Mouse (Mus musculus): ENCODE measurements around the gene Slc6a2. TPM values are rescaled to one million over a fixed set of nuclear protein-coding genes. Genes with fewer than 3 reads are reported as not detected.

Slc6a2 gene
- total RNA-seq (2021), result under 1 TPM; 0.10 to 0.11 TPM

DNA sequence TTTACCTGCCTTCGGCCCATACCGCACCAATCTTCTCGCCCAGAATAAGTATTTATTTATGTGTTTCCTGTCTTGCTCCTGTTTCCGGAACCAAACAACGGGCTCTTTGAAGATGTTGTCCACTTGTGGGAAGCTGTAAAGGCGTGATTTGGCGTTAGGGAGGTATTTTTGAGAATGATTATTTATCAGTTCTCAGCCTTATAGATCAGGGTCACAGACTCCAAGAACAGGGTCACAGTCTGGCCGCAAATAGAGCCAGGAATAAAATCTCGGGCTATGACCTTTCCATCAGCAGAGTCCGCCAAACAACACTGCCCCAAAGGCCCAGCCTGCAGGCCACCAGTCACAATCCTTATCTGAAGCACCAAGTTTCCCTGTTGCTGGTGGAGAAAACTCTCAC, at the start of gene Slc6a2:
TSS of gene Slc6a2 (plus strand) at position 301 of the 400 bp plus-strand sequence.
- no peak for DNase-seq (ENCODE audit: low spot score in 2 of 2)
- intact Hi-C loops (cut with DNase I), result no loop called here

- intact Hi-C loops (cut with DNase I), result no loop called here
- no peak for DNase-seq (ENCODE audit: low spot score in 2 of 2)
Observed at GRCm38 (mm10) chr8:92911477-92911876, 48.4 kb upstream of the Slc6a2 start.

- no peak for DNase-seq (ENCODE audit: low spot score in 2 of 2)
- intact Hi-C loops (cut with DNase I), result no loop called here
Observed at GRCm38 (mm10) chr8:92913396-92913795, 46.5 kb upstream of the Slc6a2 start.

DNA sequence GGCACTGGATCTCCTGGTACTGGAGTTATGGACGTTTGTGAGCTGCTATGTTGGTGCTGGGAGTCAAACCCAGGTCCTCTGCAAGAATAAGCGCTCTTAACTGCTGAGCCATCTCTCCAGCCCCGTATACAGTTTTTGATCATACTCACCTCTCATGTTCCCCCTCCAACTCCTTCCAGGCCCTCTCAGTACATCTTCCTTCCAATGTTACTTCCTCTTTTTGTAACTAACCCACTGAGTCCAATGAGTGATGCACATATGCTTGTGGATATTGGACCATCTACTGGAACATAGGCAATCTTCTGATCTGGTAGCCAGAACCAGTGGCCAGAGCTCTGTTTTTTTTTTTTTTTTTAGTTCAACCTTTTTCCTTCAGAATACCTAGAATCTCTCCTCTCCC, 43.8 kb upstream of the Slc6a2 start:
- intact Hi-C loops (cut with DNase I), result no loop called here
- no peak for DNase-seq (ENCODE audit: low spot score in 2 of 2)

DNA sequence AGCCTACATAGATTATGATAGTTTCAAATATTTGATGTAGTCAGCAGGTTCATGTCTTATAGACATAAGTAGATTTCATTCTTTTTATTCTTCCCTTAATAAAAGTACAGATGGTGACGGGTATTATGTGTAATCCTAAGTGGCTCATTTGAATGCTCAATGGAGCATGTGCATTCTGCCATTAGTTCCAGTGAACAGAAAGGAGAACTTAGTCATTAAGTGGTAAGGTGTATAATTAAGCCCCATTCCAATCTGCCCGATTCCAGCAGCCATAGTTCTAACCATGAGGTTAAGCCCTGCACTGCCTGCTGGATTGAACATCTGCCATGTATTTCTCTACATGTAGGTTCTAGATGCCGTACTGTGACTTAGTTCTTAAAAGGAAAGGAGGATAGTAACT, 38.1 kb upstream of the Slc6a2 start:
- DNase-seq (ENCODE audit: low spot score in 2 of 2), result no peak
- intact Hi-C loops (cut with DNase I), result no loop called here

- no peak for DNase-seq (ENCODE audit: low spot score in 2 of 2)
- intact Hi-C loops (cut with DNase I), result no loop called here
Observed at GRCm38 (mm10) chr8:92928986-92929385, 30.9 kb upstream of the Slc6a2 start.

DNA sequence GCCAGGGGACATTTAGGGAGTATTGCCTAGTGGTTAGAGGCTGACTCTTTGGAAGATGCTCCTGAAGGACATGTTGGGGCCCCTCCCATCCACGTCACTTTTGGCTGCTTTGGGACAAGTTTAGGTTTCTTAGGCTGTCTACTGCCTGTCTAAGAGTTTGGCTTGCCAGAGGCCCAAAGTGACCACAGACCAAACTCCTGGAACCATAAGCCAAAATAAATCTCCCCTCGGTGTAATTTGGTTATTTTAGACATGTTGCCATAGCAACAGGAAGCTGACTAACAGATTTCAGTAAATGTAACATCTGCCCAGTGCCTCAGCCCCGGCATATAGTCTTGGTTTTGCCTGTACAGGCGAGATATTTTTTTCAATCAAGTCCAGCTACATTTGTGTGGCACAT, 21.8 kb upstream of the Slc6a2 start:
- no peak for DNase-seq (ENCODE audit: low spot score in 2 of 2)
- intact Hi-C loops (cut with DNase I), result no loop called here

DNA sequence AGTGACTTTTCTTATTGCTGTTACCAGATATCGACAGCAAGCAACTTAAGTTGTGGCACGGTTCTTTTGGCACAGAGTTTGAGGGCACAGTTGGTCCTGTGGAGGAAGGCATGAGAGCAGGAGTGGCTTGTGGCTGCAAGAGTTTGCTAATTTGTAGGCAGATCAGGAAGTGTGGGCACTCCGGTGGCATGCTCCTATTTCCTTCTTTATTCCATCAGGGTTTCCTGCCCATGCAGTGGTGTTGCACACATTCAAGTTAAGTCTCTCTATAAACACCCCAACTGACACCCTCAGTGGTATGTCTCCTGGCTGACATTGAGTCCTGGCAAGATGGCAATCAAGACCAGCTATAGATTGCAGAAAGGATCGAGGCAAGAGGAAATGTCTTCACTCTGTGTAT, 10.8 kb upstream of the Slc6a2 start:
- intact Hi-C loops (cut with DNase I), result no loop called here

DNA sequence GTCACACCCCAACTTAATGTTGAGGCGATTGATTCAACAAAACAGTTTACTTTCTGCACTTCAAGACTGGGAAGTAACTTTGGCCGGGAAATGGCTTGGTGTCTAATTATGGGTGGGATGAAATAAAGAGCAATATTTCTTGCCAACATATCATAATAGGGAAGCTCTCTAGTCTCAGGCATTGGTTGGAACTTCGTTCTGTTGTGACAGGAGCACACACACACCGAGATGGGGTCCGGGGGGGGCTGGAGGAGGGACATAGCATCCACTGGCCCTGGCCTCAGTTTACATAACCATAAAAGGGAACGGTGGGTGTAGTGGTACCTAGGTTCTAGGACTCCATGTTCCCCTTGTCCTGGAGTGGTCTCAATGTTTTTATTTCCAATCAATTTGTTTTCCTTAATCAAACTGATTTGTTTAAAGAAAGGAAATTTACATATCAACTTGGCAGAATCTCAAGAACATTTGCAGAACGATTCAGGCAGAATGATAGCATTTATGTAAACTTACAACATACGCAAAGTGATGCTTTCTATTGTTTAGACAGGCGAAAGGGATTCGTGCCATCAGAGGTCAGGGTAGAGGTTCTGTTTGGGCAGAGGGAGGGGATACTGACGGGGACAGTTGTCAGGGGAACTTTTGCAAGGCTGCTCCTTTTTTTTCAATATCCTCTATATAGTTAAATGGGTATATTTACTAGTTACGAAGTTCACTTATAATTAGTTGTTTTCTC, 9.1 kb upstream of the Slc6a2 start:
- intact Hi-C loops (cut with DNase I), result no loop called here
- DNase-seq (ENCODE audit: low spot score in 2 of 2), result no peak

More for the DNA sequence above, 10.8 kb upstream of the Slc6a2 start:
- no peak for DNase-seq (ENCODE audit: low spot score in 2 of 2)

DNA sequence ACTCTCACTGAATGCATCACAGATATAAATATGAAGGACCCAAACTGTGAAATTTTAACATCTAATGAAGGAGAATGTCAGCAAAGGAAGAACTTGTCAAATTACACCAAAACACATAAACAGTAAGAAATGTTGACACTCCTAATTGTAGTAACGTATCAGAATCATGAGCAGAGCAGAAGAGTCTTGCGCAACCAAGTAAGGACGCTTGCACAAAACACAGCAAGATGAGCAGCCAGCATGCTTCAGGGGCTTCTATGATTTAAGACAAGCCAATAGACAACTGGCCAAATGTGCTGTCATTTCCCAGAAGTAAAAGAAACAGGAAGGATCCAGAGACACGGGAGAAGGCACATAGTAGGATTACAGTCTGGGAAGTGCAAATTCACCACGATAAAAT, 5.8 kb upstream of the Slc6a2 start:
- no peak for DNase-seq (ENCODE audit: low spot score in 2 of 2)
- intact Hi-C loops (cut with DNase I), result no loop called here

- intact Hi-C loops (cut with DNase I), result no loop called here
- DNase-seq (ENCODE audit: low spot score in 2 of 2), result no peak
Observed at GRCm38 (mm10) chr8:92960451-92960911, 602 bp downstream of the Slc6a2 start.

DNA sequence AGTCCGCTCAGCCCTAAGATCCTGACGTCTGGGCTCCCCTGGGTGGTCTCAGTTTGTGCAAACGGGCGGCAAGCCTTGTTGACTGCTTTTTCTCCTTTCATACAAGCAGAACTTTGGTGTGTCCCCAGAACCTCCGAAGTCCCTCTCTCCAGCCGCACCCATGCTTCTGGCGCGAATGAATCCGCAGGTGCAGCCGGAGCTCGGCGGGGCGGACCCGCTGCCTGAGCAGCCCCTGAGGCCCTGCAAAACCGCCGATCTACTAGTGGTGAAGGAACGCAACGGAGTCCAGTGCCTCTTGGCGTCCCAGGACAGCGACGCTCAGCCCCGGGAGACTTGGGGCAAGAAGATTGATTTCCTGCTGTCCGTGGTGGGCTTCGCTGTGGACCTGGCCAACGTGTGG, 1.2 kb downstream of the Slc6a2 start:
- no peak for DNase-seq (ENCODE audit: low spot score in 2 of 2)
- intact Hi-C loops (cut with DNase I), result no loop called here

GRCm38 (mm10) chr8:92964556-92964955, 4.7 kb downstream of the Slc6a2 start:
- intact Hi-C loops (cut with DNase I), result no loop called here
- no peak for DNase-seq (ENCODE audit: low spot score in 2 of 2)

DNA sequence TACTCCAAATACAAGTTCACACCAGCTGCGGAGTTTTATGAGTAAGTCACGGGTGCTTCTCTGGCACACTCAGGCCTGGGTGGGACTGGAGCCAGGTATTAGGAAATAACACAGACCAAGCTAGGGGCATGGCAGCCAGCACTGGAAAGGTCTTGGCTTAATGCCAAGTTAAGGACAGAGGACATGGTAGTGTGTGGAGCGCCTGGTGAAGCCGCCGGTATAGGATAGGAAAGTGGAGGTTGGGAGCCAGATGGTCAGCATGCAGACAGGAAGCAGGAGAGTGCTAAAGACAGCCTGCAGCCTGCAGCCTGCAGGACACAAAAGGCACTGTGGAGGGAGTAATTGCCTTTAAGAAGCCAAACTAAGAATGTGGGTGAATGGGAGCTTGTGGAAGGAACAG, 13.1 kb downstream of the Slc6a2 start:
- intact Hi-C loops (cut with DNase I), result no loop called here
- DNase-seq (ENCODE audit: low spot score in 2 of 2), result peak in 1 of 2 experiments; percentile 10

GRCm38 (mm10) chr8:92976656-92977055, 16.8 kb downstream of the Slc6a2 start:
- intact Hi-C loops (cut with DNase I), result no loop called here
- no peak for DNase-seq (ENCODE audit: low spot score in 2 of 2)

DNA sequence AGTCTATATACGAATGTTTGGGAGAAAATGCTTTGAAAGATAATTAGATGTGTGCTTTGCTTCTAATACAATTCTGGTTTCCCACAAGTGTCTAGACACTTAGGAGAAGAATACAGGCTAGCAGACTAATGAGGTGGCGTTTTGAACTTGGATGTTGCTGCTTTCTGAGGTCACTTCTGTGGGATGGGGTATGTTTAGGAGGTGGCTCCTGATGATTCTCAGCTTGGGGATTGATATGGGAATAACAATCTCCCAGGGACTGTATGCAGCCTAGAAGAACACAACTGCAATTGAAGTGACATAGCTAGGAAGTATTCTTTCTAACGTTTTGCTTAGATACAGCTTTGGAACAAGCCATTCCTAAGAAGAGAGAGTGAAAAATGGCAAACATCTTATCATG, 22.6 kb downstream of the Slc6a2 start:
- DNase-seq (ENCODE audit: low spot score in 2 of 2), result no peak
- intact Hi-C loops (cut with DNase I), result no loop called here

DNA sequence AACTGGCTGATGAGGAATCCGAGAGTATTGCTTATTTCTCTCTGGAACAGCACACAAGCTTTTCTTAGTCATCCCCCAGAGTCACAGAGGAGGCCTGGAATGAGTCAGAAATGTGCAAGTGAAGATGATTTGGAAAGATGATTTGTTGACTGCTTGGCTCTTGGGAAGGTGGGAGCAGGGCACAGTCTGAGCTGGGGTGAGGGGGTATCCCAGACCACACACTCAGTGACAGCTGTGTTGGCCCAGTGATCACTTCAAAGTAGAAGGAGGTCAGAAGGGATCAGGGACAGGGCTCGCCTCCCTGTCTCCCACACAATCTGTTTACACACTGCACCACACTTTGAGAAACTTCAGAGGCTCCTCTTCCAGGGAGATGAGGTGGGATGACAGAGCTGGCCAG, 24.5 kb downstream of the Slc6a2 start:
- intact Hi-C loops (cut with DNase I), result no loop called here
- DNase-seq (ENCODE audit: low spot score in 2 of 2), result no peak

GRCm38 (mm10) chr8:92996840-92997239, 37.0 kb downstream of the Slc6a2 start:
- intact Hi-C loops (cut with DNase I), result loop anchor here (1.0 to 5.0 kb wide), 3 partner anchors 115 to 1805 kb away; no protein-coding TSS in a partner anchor
- peak; percentile 25 to 48 for DNase-seq (ENCODE audit: low spot score in 2 of 2)

DNA sequence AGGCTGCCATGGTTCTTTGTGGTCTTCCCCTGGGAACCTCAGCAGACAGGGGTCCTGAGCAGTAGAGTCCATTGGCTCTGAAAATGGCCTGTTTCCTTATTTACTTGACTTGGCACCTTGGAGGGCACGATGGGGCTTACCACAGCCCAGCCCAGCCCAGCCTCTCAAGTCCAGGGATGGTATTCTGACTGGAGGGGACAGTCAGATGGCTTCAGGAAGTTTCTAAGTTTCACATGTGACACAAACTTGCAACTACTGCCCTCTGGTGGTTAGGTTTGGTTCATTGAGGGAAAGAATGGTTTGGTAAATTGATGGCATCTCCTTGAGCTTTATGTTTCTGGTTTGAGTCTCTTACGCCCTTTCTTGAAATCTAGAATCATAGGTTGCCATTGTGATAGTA, 38.7 kb downstream of the Slc6a2 start:
- intact Hi-C loops (cut with DNase I), result loop anchor here (5.0 kb wide), 2 partner anchors 116 to 1806 kb away; no protein-coding TSS in a partner anchor
- DNase-seq (ENCODE audit: low spot score in 2 of 2), result peak in 1 of 2 experiments; percentile 33

DNA sequence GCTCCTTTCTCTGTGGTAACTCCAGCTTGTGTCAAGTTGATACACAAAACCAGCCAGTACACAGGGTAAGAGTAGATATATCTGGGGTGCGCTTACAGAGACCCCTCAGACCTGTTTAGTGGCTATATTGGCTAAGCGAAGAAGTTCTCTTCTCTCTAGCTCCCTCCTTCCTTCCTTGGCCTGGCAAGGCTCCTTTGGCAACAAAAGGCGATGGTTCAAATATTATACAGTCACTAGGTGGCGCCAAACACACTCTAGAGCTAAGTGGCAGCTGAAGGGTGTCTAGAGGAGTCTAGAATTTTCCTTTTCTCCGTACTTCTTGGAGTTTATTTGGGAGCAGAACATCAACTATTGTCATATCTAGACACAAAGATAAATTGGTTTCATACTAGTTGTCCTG, 50.4 kb downstream of the Slc6a2 start:
- DNase-seq (ENCODE audit: low spot score in 2 of 2), result peak in 1 of 2 experiments; percentile 21
- intact Hi-C loops (cut with DNase I), result loop anchor here (2.0 to 10.0 kb wide), 4 partner anchors 85 to 485 kb away; no protein-coding TSS in a partner anchor

DNA sequence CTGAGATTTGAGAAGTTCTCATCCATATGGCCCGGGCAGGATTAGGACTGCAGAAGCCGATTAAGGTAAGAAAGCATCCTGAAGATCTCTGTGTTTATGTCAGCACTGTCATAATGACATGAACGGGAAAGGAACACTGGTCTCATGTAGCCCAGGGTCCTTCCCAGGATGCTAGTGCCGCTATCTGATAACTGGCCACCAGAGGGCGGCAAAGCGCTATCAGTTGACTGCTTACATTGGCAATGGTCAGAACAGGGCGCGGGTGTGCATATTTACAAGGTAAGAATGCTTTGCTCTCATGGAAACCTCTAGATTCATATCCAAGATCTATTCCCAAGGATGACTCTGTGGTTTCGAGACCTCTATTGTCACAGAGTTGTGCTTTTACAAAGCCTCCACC, 51.6 kb downstream of the Slc6a2 start:
- intact Hi-C loops (cut with DNase I), result loop anchor here (1.0 to 10.0 kb wide), 5 partner anchors 83 to 483 kb away; no protein-coding TSS in a partner anchor
- DNase-seq (ENCODE audit: low spot score in 2 of 2), result peak; percentile 76 to 81

All from left cerebral cortex, postnatal 36 days (tissue).